Mouse (Mus musculus): ENCODE data around the gene Slc9a8. TPM values are rescaled to one million over a fixed set of nuclear protein-coding genes. Genes with fewer than 3 reads are reported as not detected.

Slc9a8 gene
- total and polyA plus RNA-seq, 3 experiments, result 21.7 to 26.1 (median 23.6) TPM

- no peaks in the 10 kb centered on the region for H3K27me3 ChIP-seq (ENCODE audit: control insufficient read depth, insufficient read depth, low read length)
- TF ChIP-seq POLR2A (IDR thresholded peaks at IDR 0.05; ENCODE audit: insufficient read depth, low read depth, low read length) (no peak), EP300 (IDR thresholded peaks at IDR 0.05; ENCODE audit: insufficient read depth, low read depth, low read length) (no peak), CTCF (IDR thresholded peaks at IDR 0.05) (no peak)
- peaks cover 9% of the 10 kb centered on the region for H3K4me1 ChIP-seq (ENCODE audit: control insufficient read depth, insufficient read depth, low read length)
- peak overlapping the region; percentile 99 for H3K4me3 ChIP-seq
- WGBS, result 36% methylated on average over 13 of the region's 13 CpGs
- peaks cover 4% of the 10 kb centered on the region; the same call in 1 of the 2 replicates for H3K79me2 ChIP-seq (replicated peaks; ENCODE audit: control insufficient read depth, insufficient read depth, low read length)
- H3K36me3 ChIP-seq (ENCODE audit: control insufficient read depth, insufficient read depth, low read length), result peaks cover 9% of the 10 kb centered on the region
- DNase-seq, result no peak
- peak overlapping the region; percentile 21 for H3K9ac ChIP-seq (ENCODE audit: low read depth, low read length)
- intact Hi-C loops (cut with DNase I), result no loop called here
- H3K27ac ChIP-seq, result peak overlapping the region; percentile 86
Observed at GRCm38 (mm10) chr2:167502554-167503252, 81.2 kb downstream of the Slc9a8 start.

GRCm38 (mm10) chr2:167503253-167503895 is 81.9 kb downstream of the Slc9a8 start:
- Histone ChIP-seq H3K79me2 (replicated peaks; ENCODE audit: control insufficient read depth, insufficient read depth, low read length) (peaks cover 4% of the 10 kb centered on the region; the same call in 1 of the 2 replicates), H3K36me3 (ENCODE audit: control insufficient read depth, insufficient read depth, low read length) (peaks cover 9% of the 10 kb centered on the region), H3K9ac (ENCODE audit: low read depth, low read length) (peak overlapping the region; percentile 96), H3K27me3 (ENCODE audit: control insufficient read depth, insufficient read depth, low read length) (no peaks in the 10 kb centered on the region), H3K4me3 (peak overlapping the region; percentile 99), H3K4me1 (ENCODE audit: control insufficient read depth, insufficient read depth, low read length) (peaks cover 9% of the 10 kb centered on the region), H3K27ac (peak overlapping the region; percentile 86)
- TF ChIP-seq EP300 (IDR thresholded peaks at IDR 0.05; ENCODE audit: insufficient read depth, low read depth, low read length) (no peak), POLR2A (IDR thresholded peaks at IDR 0.05; ENCODE audit: insufficient read depth, low read depth, low read length) (peak; percentile 63; the same call in 1 of the 2 replicates), CTCF (IDR thresholded peaks at IDR 0.05) (peak; percentile 32; the same call in 1 of the 2 replicates)
- under 1% methylated on average over 79 of the region's 85 CpGs for WGBS
- DNase-seq, result peak; percentile 90 to 91
- intact Hi-C loops (cut with DNase I), result no loop called here

- intact Hi-C loops (cut with DNase I), result no loop called here
- Histone ChIP-seq H3K9ac (ENCODE audit: low read depth, low read length) (peak overlapping the region; percentile 96), H3K4me1 (ENCODE audit: control insufficient read depth, insufficient read depth, low read length) (peaks cover 9% of the 10 kb centered on the region), H3K27me3 (ENCODE audit: control insufficient read depth, insufficient read depth, low read length) (no peaks in the 10 kb centered on the region), H3K79me2 (replicated peaks; ENCODE audit: control insufficient read depth, insufficient read depth, low read length) (peaks cover 4% of the 10 kb centered on the region; the same call in 1 of the 2 replicates), H3K4me3 (peak overlapping the region; percentile 99), H3K36me3 (ENCODE audit: control insufficient read depth, insufficient read depth, low read length) (peaks cover 9% of the 10 kb centered on the region), H3K27ac (peak overlapping the region; percentile 86)
- DNase-seq, result peak; percentile 77
- whole genome bisulfite sequencing, result under 1% methylated on average over 32 of the region's 32 CpGs
- no peak for TF ChIP-seq EP300 (IDR thresholded peaks at IDR 0.05; ENCODE audit: insufficient read depth, low read depth, low read length)
- 0 out of 2 replicates have a peak, but pooled peaks have one; percentile 8 for TF ChIP-seq POLR2A (IDR thresholded peaks at IDR 0.05; ENCODE audit: insufficient read depth, low read depth, low read length)
Observed at GRCm38 (mm10) chr2:167503896-167504349, 82.4 kb downstream of the Slc9a8 start.

- H3K9ac ChIP-seq (ENCODE audit: low read depth, low read length), result peak overlapping the region; percentile 26; the same call in 1 of the 2 replicates
- WGBS, result 40% methylated on average over 3 of the region's 3 CpGs
- H3K27ac ChIP-seq, result peak overlapping the region; percentile 86
- H3K4me1 ChIP-seq (ENCODE audit: control insufficient read depth, insufficient read depth, low read length), result peaks cover 10% of the 10 kb centered on the region
- no peak for TF ChIP-seq CTCF (IDR thresholded peaks at IDR 0.05)
- TF ChIP-seq POLR2A (IDR thresholded peaks at IDR 0.05; ENCODE audit: insufficient read depth, low read depth, low read length), result no peak
- TF ChIP-seq EP300 (IDR thresholded peaks at IDR 0.05; ENCODE audit: insufficient read depth, low read depth, low read length), result no peak
- peak overlapping the region; percentile 26 for H3K4me3 ChIP-seq
- peaks cover 4% of the 10 kb centered on the region; the same call in 1 of the 2 replicates for H3K79me2 ChIP-seq (replicated peaks; ENCODE audit: control insufficient read depth, insufficient read depth, low read length)
- H3K27me3 ChIP-seq (ENCODE audit: control insufficient read depth, insufficient read depth, low read length), result no peaks in the 10 kb centered on the region
- peaks cover 11% of the 10 kb centered on the region for H3K36me3 ChIP-seq (ENCODE audit: control insufficient read depth, insufficient read depth, low read length)
- no peak for DNase-seq
- intact Hi-C loops (cut with DNase I), result no loop called here
Observed at GRCm38 (mm10) chr2:167505127-167505526, 83.6 kb downstream of the Slc9a8 start.

- WGBS, result 87% methylated on average over 10 of the region's 10 CpGs
- TF ChIP-seq CTCF (IDR thresholded peaks at IDR 0.05) (no peak), EP300 (IDR thresholded peaks at IDR 0.05; ENCODE audit: insufficient read depth, low read depth, low read length) (no peak)
- intact Hi-C loops (cut with DNase I), result no loop called here
- Histone ChIP-seq H3K9ac (ENCODE audit: low read depth, low read length) (no peak overlapping the region), H3K79me2 (replicated peaks; ENCODE audit: control insufficient read depth, insufficient read depth, low read length) (peaks cover 4% of the 10 kb centered on the region; the same call in 1 of the 2 replicates), H3K27ac (no peak overlapping the region), H3K4me1 (ENCODE audit: control insufficient read depth, insufficient read depth, low read length) (peaks cover 16% of the 10 kb centered on the region), H3K27me3 (ENCODE audit: control insufficient read depth, insufficient read depth, low read length) (no peaks in the 10 kb centered on the region), H3K4me3 (no peak overlapping the region), H3K36me3 (ENCODE audit: control insufficient read depth, insufficient read depth, low read length) (peaks cover 17% of the 10 kb centered on the region)
- no peak for DNase-seq
Observed at GRCm38 (mm10) chr2:167506546-167507260, 85.2 kb downstream of the Slc9a8 start.

All from heart, adult 2 months (tissue).